Mouse (Mus musculus) liver, embryonic 16.5 days (tissue): Measurements from ENCODE around the gene Lyzl4. TPM values are rescaled to one million over a fixed set of nuclear protein-coding genes. Genes with fewer than 3 reads are reported as not detected.

ENCODE experiments used
- ATAC-seq: fragments of 200-750 bp; cut with Nextera tagmentation; 2 replicates; pipeline ENCODE4 v1.8.0; 2017; ENCODE audit warnings: low read depth, mild to moderate bottlenecking, moderate number of reproducible peaks, moderate library complexity
- H3K27ac ChIP-seq: fragments of 300-500 bp; sonication (generic); 2 replicates; pipeline ENCODE4 v1.5.1; 2014; ENCODE audit warnings: mild to moderate bottlenecking, low read length
- H3K27me3 ChIP-seq: fragments of 300-500 bp; sonication (generic); 2 replicates; pipeline ENCODE4 v1.6.1; 2014; ENCODE audit warnings: low read depth, low read length, mixed read lengths; ENCODE audit not compliant: control insufficient read depth, insufficient read depth
- H3K36me3 ChIP-seq: fragments of 300-500 bp; sonication (generic); 2 replicates; pipeline ENCODE4 v1.6.1; 2014; ENCODE audit warnings: mild to moderate bottlenecking; ENCODE audit not compliant: control insufficient read depth, insufficient read depth
- H3K4me1 ChIP-seq: fragments of 300-500 bp; sonication (generic); 2 replicates; pipeline ENCODE4 v1.6.1; 2014; ENCODE audit warnings: low read depth, low read length, mixed read lengths; ENCODE audit not compliant: control insufficient read depth
- H3K4me2 ChIP-seq: fragments of 300-500 bp; sonication (generic); 2 replicates; pipeline ENCODE4 v1.6.1; 2014; ENCODE audit warnings: low read depth, low read length, mixed read lengths
- H3K4me3 ChIP-seq: fragments of 300-500 bp; sonication (generic); 2 replicates; pipeline ENCODE4 v1.5.1; 2014; ENCODE audit warnings: low read depth, mild to moderate bottlenecking, low read length
- H3K9ac ChIP-seq: fragments of 300-500 bp; sonication (generic); 2 replicates; pipeline ENCODE4 v1.6.1; 2014; ENCODE audit warnings: low read depth, low read length
- H3K9me3 ChIP-seq: fragments of 300-500 bp; sonication (generic); replicated peaks from 2 replicates; pipeline ENCODE4 v1.6.1; 2016; ENCODE audit warnings: low read length; ENCODE audit not compliant: control insufficient read depth
- WGBS: fragments of 180-500 bp; shearing (Covaris S2); extraction: QIAGEN DNeasy Blood & Tissue Kit; methylation state at CpG from one replicate; pipeline ENCODE4 v1.1.7; 2014; ENCODE audit not compliant: insufficient replicate concordance; 5-methylcytosine and 5-hydroxymethylcytosine counted together
- polyA plus RNA-seq: library from polyadenylated mRNA; unstranded; fragments of >200 nt; fragmentation: Nextera tagmentation; extraction: Ambion mirVana; gene quantifications from 2 replicates; pipeline ENCODE4 v1.2.1, GENCODE M21; 2015

Lyzl4 gene
- polyA plus RNA-seq, 1 experiment from 2014 or later = 0.18 TPM

GRCm38 (mm10) chr9:121641235-121641915 is 521 bp downstream of the Lyzl4 start:
- no peaks in the 10 kb centered on the region for H3K9me3 ChIP-seq

GRCm38 (mm10) chr9:121639790-121640189 is 2.1 kb downstream of the Lyzl4 start:
- Histone ChIP-seq H3K36me3 (no peaks in the 10 kb centered on the region), H3K9me3 (no peaks in the 10 kb centered on the region), H3K9ac (no peak overlapping the region), H3K4me2 (no peak overlapping the region), H3K4me1 (peaks cover 10% of the 10 kb centered on the region), H3K27ac (no peak overlapping the region), H3K27me3 (peaks cover 41% of the 10 kb centered on the region), H3K4me3 (no peak overlapping the region)
- WGBS = 62% methylated on average over 16 of the region's 16 CpGs
- ATAC-seq = no peak

More at GRCm38 (mm10) chr9:121641235-121641915, 521 bp downstream of the Lyzl4 start:
- H3K9ac ChIP-seq = no peak overlapping the region
- no peak overlapping the region for H3K27ac ChIP-seq
- H3K36me3 ChIP-seq = no peaks in the 10 kb centered on the region
- H3K4me1 ChIP-seq = peaks cover 10% of the 10 kb centered on the region
- peaks cover 43% of the 10 kb centered on the region for H3K27me3 ChIP-seq
- ATAC-seq = no peak
- 12% methylated on average over 27 of the region's 27 CpGs for WGBS
- peak overlapping the region; percentile 37 for H3K4me3 ChIP-seq
- H3K4me2 ChIP-seq = peak overlapping the region; percentile 54

- 14% methylated on average over 7 of the region's 7 CpGs for WGBS
- no peak overlapping the region for H3K4me2 ChIP-seq
- H3K4me3 ChIP-seq = no peak overlapping the region
- H3K27ac ChIP-seq = no peak overlapping the region
- H3K9me3 ChIP-seq = no peaks in the 10 kb centered on the region
- H3K9ac ChIP-seq = no peak overlapping the region
- H3K36me3 ChIP-seq = no peaks in the 10 kb centered on the region
- peaks cover 9% of the 10 kb centered on the region for H3K27me3 ChIP-seq
- no peaks in the 10 kb centered on the region for H3K4me1 ChIP-seq
- ATAC-seq = no peak
Measured at GRCm38 (mm10) chr9:121635835-121636576, 5.9 kb downstream of the Lyzl4 start.

- Histone ChIP-seq H3K4me1 (no peaks in the 10 kb centered on the region), H3K36me3 (no peaks in the 10 kb centered on the region), H3K9ac (no peak overlapping the region), H3K27me3 (peaks cover 3% of the 10 kb centered on the region; the same call in 1 of the 2 replicates), H3K4me2 (no peak overlapping the region), H3K9me3 (no peaks in the 10 kb centered on the region), H3K4me3 (no peak overlapping the region), H3K27ac (no peak overlapping the region)
- ATAC-seq = no peak
- 57% methylated on average over 6 of the region's 6 CpGs for WGBS
Measured at GRCm38 (mm10) chr9:121633306-121633705, 8.6 kb downstream of the Lyzl4 start.

GRCm38 (mm10) chr9:121632891-121633290 is 9.0 kb downstream of the Lyzl4 start:
- WGBS = 73% methylated on average over 10 of the region's 10 CpGs
- no peak overlapping the region for H3K4me2 ChIP-seq
- H3K9ac ChIP-seq = no peak overlapping the region
- no peak for ATAC-seq
- H3K4me1 ChIP-seq = no peaks in the 10 kb centered on the region
- no peaks in the 10 kb centered on the region for H3K36me3 ChIP-seq
- peaks cover 3% of the 10 kb centered on the region; the same call in 1 of the 2 replicates for H3K27me3 ChIP-seq
- no peak overlapping the region for H3K27ac ChIP-seq
- H3K4me3 ChIP-seq = no peak overlapping the region
- H3K9me3 ChIP-seq = no peaks in the 10 kb centered on the region

- no peak overlapping the region for H3K4me3 ChIP-seq
- H3K9ac ChIP-seq = no peak overlapping the region
- no peaks in the 10 kb centered on the region for H3K9me3 ChIP-seq
- no peaks in the 10 kb centered on the region for H3K4me1 ChIP-seq
- 0 out of 2 replicates have a peak, but pooled peaks have one; percentile 37 for ATAC-seq
- no peak overlapping the region for H3K27ac ChIP-seq
- no peak overlapping the region for H3K4me2 ChIP-seq
- no peaks in the 10 kb centered on the region for H3K27me3 ChIP-seq
- no peaks in the 10 kb centered on the region for H3K36me3 ChIP-seq
- WGBS = 10% methylated on average over 4 of the region's 4 CpGs
Measured at GRCm38 (mm10) chr9:121631946-121632345, 9.9 kb downstream of the Lyzl4 start.

- 46% methylated on average over 1 of the region's 1 CpGs for WGBS
- no peaks in the 10 kb centered on the region for H3K4me1 ChIP-seq
- no peaks in the 10 kb centered on the region for H3K9me3 ChIP-seq
- no peak overlapping the region for H3K4me3 ChIP-seq
- H3K4me2 ChIP-seq = no peak overlapping the region
- H3K27ac ChIP-seq = no peak overlapping the region
- ATAC-seq = no peak
- no peaks in the 10 kb centered on the region for H3K36me3 ChIP-seq
- no peak overlapping the region for H3K9ac ChIP-seq
- H3K27me3 ChIP-seq = no peaks in the 10 kb centered on the region
Measured at GRCm38 (mm10) chr9:121630627-121631026, 11.3 kb downstream of the Lyzl4 start.

GRCm38 (mm10) chr9:121624920-121625319 is 17.0 kb downstream of the Lyzl4 start:
- no peaks in the 10 kb centered on the region for H3K36me3 ChIP-seq
- no peaks in the 10 kb centered on the region for H3K9me3 ChIP-seq
- H3K4me2 ChIP-seq = no peak overlapping the region
- no peak for ATAC-seq
- H3K4me3 ChIP-seq = no peak overlapping the region
- 44% methylated on average over 2 of the region's 2 CpGs for WGBS
- H3K27me3 ChIP-seq = no peaks in the 10 kb centered on the region
- H3K27ac ChIP-seq = no peak overlapping the region
- H3K4me1 ChIP-seq = no peaks in the 10 kb centered on the region
- no peak overlapping the region for H3K9ac ChIP-seq

- no peak overlapping the region for H3K27ac ChIP-seq
- no peaks in the 10 kb centered on the region for H3K4me1 ChIP-seq
- H3K27me3 ChIP-seq = no peaks in the 10 kb centered on the region
- no peak overlapping the region for H3K4me3 ChIP-seq
- no peaks in the 10 kb centered on the region for H3K36me3 ChIP-seq
- ATAC-seq = no peak
- 72% methylated on average over 4 of the region's 4 CpGs for WGBS
- no peak overlapping the region for H3K4me2 ChIP-seq
- no peaks in the 10 kb centered on the region for H3K9me3 ChIP-seq
- no peak overlapping the region for H3K9ac ChIP-seq
Measured at GRCm38 (mm10) chr9:121623235-121623634, 18.7 kb downstream of the Lyzl4 start.
